Mouse (Mus musculus) left cerebral cortex, postnatal 14 days (tissue): ENCODE measurements around the gene Inip. TPM values are rescaled to one million over a fixed set of nuclear protein-coding genes. Genes with fewer than 3 reads are reported as not detected.
"Not testable (repeated sequence)": the region's sequence is repeated elsewhere in the genome, so short reads cannot be mapped to it uniquely, and the experiment has no call there.

Source experiments
- DNase-seq, 2 experiments: peaks; one replicate each; pipeline ENCODE4 v3.0.0; 2021 to 2022; ENCODE audit warnings: low spot score in 2 of 2, mixed read lengths in 1 of 2
- intact Hi-C: fragments of 180-260 bp; cut with DNase I; formaldehyde crosslinking; loops from one replicate; pipeline ENCODE4 v1.15.1; 2025
- total RNA-seq, 2 experiments: library from RNA; stranded (reverse); gene quantifications; 2 replicates each; pipeline ENCODE4 v1.2.3; 2021

Gene Inip
- total RNA-seq, 2 experiments from 2014 or later, result 24.2 to 24.6 TPM

- intact Hi-C loops, result no loop called here
- DNase-seq, result no peak
Measured at GRCm38 (mm10) chr4:59816016-59816415, 14.6 kb upstream of the Inip start.

GRCm38 (mm10) chr4:59815121-59815810, 13.9 kb upstream of the Inip start:
- DNase-seq, result no peak
- intact Hi-C loops, result no loop called here

DNA sequence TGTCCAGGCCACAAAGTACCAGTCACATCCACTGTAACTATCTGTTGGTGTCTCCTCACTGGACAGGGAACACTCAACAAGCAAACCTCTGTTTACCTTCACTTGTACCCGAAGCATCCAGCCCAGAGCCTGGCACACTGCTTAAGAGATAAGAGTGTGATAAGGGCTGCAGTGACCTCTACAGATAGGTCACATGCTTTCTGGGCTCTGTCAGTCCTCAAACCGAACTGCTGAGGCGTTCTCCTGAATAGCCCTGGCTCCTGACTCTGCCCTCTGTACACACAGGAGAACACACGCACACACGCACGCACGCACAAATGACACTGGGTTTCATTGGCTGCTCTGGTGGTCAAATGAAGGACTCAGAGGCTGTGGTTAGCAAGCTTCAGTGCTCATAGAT, 12.7 kb upstream of the Inip start:
- DNase-seq, result no peak
- intact Hi-C loops, result no loop called here

GRCm38 (mm10) chr4:59808396-59808795, 7.0 kb upstream of the Inip start:
- intact Hi-C loops, result loop anchor here (5.0 kb wide), 1 partner anchor 64 kb away; no protein-coding TSS in a partner anchor
- no peak for DNase-seq

GRCm38 (mm10) chr4:59807521-59807920, 6.1 kb upstream of the Inip start:
- intact Hi-C loops, result loop anchor here (5.0 kb wide), 1 partner anchor 65 kb away; no protein-coding TSS in a partner anchor
- no peak for DNase-seq

GRCm38 (mm10) chr4:59806879-59807195, 5.4 kb upstream of the Inip start:
- intact Hi-C loops, result loop anchor here (5.0 kb wide), 1 partner anchor 65 kb away; no protein-coding TSS in a partner anchor
- DNase-seq, result no peak

GRCm38 (mm10) chr4:59805968-59806878, 4.8 kb upstream of the Inip start:
- DNase-seq, result peak in 1 of 2 experiments; percentile 39
- intact Hi-C loops, result loop anchor here (5.0 kb wide), 1 partner anchor 66 kb away; no protein-coding TSS in a partner anchor

GRCm38 (mm10) chr4:59805181-59805967, 4.0 kb upstream of the Inip start, which contains the start of gene Snx30:
TSS of gene Snx30 (plus strand) at chr4:59805840.
- intact Hi-C loops, result loop anchor here (5.0 kb wide), 1 partner anchor 67 kb away; no protein-coding TSS in a partner anchor
- peak; percentile 89 to 92 for DNase-seq

- intact Hi-C loops, result loop anchor here (5.0 kb wide), 1 partner anchor 68 kb away; no protein-coding TSS in a partner anchor
- DNase-seq, result no peak
Measured at GRCm38 (mm10) chr4:59804754-59805153, 3.4 kb upstream of the Inip start.

- intact Hi-C loops, result no loop called here
- no peak for DNase-seq
Measured at GRCm38 (mm10) chr4:59803358-59803757, 2.0 kb upstream of the Inip start.

DNA sequence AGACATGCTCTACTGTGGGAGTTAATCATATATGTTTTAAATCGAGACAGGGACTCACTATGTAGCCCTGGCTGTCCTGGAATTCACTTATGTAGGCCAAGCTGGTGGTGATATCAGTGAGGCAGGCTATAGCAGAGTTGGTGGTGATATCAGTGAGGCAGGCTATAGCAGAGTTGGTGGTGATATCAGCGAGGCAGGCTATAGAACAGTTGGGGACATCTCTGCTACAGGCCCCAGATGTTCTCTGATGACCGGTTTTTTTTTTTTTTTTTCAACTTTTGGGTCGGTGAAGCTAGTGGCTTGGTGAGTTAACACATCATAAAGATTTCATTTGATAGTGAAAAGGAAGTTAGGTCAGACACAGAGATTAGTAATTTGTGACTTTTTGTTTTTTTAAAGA, 1.4 kb upstream of the Inip start:
- intact Hi-C loops, result no loop called here
- no peak for DNase-seq

DNA sequence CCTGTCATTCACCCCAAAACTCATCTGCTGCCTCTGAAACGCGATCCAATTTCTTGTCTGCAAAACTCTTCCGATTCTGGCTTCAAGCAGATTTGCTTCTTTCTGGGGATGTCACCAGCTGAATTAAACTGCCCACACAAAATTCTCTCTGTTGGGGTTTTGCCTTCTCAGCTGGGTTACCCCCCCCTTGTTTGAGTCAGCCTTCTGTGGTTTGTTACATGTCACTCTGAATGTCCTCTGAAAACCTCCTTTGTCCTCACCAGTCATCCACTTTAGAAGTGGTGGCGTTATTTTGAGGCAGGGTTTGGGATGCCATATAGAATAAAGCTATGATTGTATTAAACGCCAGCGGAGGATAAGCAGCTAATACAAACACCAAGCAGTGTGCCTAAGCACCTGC, 718 bp upstream of the Inip start:
- intact Hi-C loops, result no loop called here
- no peak for DNase-seq

DNA sequence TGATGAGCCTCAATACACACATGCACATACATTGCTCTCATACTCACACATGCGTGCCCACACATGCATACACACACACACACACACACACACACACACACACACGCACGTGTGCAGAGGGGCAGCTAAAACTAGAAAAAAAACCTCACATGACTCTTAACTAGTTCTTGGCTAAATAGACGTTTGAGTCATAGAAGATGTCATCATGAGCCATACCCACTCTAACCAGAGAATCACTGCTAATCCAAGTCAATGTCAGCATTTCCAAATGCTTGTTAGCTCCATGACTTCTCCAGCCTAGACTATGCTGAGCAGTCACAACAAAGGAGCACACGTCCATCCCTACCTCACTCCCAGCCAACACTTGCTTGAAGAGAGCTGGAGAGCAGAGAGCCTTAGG, 1.2 kb downstream of the Inip start:
- DNase-seq, result no peak
- intact Hi-C loops, result no loop called here

GRCm38 (mm10) chr4:59795788-59796455, 5.5 kb downstream of the Inip start:
- intact Hi-C loops, result no loop called here
- DNase-seq, result no peak

DNA sequence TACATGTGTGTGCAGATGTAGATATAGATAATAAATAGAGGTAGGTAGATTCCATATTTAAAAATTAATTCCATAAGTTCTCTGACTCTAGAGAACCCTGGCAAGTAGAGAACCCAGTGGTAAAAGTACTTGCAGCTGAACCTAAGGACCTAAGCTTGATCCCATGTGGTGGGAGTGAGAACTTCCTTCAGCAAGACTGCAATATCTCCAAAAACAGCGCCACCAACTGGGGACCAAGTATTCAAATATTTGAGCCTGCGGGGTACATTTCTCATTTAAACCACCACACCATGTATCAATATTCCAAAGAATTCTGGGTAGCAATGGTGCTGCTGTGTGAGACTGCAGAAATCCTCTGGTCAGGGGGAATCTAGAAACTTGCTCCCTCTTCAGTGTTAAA, 7.3 kb downstream of the Inip start:
- DNase-seq, result no peak
- intact Hi-C loops, result no loop called here

DNA sequence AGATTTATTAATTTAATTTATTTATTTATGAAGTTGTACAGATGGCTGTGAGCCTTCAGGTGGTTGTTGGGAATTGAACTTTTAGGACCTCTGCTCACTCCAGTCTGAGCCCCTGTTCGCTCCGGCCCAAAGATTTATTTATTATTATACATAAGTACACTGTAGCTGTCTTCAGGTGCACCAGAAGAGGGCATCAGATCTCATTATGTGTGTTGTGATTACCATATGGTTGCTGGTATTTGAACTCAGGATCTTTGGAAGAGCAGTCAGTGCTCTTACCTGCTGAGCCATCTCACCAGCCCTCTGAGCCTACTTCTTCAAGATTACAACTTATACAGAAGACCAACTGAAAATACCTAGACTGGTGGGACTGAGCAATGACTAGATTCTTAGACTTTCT, 7.8 kb downstream of the Inip start:
- DNase-seq, intact Hi-C loops: not testable (repeated sequence)

- DNase-seq, result no peak
- intact Hi-C loops, result loop anchor here (10.0 kb wide), 1 partner anchor 404 kb away; no protein-coding TSS in a partner anchor
Measured at GRCm38 (mm10) chr4:59789015-59789414, 12.4 kb downstream of the Inip start.

- intact Hi-C loops, result loop anchor here (1.0 to 10.0 kb wide), 2 partner anchors 140 to 402 kb away; no protein-coding TSS in a partner anchor
- no peak for DNase-seq
Measured at GRCm38 (mm10) chr4:59787126-59787525, 14.3 kb downstream of the Inip start.

- intact Hi-C loops, result loop anchor here (1.0 to 10.0 kb wide), 3 partner anchors 85 to 402 kb away; no protein-coding TSS in a partner anchor
- peak; percentile 70 to 87 for DNase-seq
Measured at GRCm38 (mm10) chr4:59786661-59787060, 14.7 kb downstream of the Inip start.
